Mouse (Mus musculus) liver, adult 2 months (tissue): ENCODE results near the gene Pi4k2a.

Experiments used
- CTCF ChIP-seq: fragments of 200-500 bp; IDR thresholded peaks from 2 replicates; pipeline ENCODE4 v1.5.1; 2011; ENCODE audit warnings: low read depth, low read length, control low read depth
- POLR2A ChIP-seq: fragments of 200-500 bp; IDR thresholded peaks from 2 replicates; pipeline ENCODE4 v1.6.1; 2011; ENCODE audit warnings: low read length, control low read depth; ENCODE audit not compliant: insufficient read depth; ENCODE audit errors: extremely low read depth

DNA sequence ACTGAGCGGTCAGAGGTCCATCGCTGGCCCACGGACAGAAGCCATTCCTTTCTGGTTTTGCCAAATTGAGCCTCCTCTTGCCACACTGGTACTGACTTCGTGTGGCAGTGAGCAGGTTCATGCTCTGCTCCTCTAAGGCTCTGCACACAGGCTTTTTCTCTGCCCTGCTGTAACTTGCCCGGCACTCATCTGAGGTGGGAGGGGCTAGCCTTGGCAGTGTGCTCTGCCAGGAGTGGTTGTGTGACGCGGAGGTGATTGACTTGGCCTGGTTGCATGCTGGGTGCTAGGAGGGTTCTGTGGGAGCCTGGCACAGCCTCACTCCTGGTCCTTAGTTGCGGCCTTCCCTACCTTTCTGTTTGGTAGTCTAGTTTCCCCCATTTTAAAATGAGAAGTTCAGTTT is 30.2 kb downstream of the Pi4k2a start:
- no peak for TF ChIP-seq POLR2A
- no peak for TF ChIP-seq CTCF
